14 mouse cellular contexts compared by ENCODE assay signal in genomic region chr6:28783082-28783647, GRCm38 (mm10). TPM values are rescaled to one million over a fixed set of nuclear protein-coding genes. Genes with fewer than 3 reads are reported as not detected.
DNase-seq lines count a peak whose midpoint lies in the region; ATAC-seq lines count a peak whose summit lies in the region.
"Had no signal": no experiment of that assay in that cellular context is flagged by ENCODE, and none has a peak within 500 bp of the region (broad histone marks: within the 10 kb centered on the region; RNA-seq: fewer than 3 reads in every experiment).

No protein-coding gene starts in this region.

- H3K4me2 ChIP-seq in heart, embryonic 15.5 days, result no peak overlapping the region
- no peak overlapping the region for H3K4me2 ChIP-seq in forebrain, embryonic 15.5 days (replicated peaks)
- no peak overlapping the region for H3K4me2 ChIP-seq in midbrain, embryonic 14.5 days (ENCODE audit: low read length)
- H3K4me2 ChIP-seq: limb, embryonic 15.5 days had no signal

- no peaks in the 10 kb centered on the region for H3K9me3 ChIP-seq in heart, embryonic 15.5 days (replicated peaks)
- no peaks in the 10 kb centered on the region for H3K9me3 ChIP-seq in forebrain, embryonic 15.5 days
- no peaks in the 10 kb centered on the region for H3K9me3 ChIP-seq in midbrain, embryonic 14.5 days (ENCODE audit: control insufficient read depth, low read length)
- H3K9me3 ChIP-seq: limb, embryonic 15.5 days had no signal

- 76% methylated on average over 4 of the region's 4 CpGs for WGBS in heart, embryonic 15.5 days
- 39% methylated on average over 4 of the region's 4 CpGs for WGBS in forebrain, embryonic 15.5 days
- 35% methylated on average over 4 of the region's 4 CpGs for WGBS in midbrain, embryonic 14.5 days

- peaks cover 37% of the 10 kb centered on the region for H3K4me1 ChIP-seq in heart, embryonic 15.5 days (replicated peaks)
- peaks cover 6% of the 10 kb centered on the region; the same call in 1 of the 2 replicates for H3K4me1 ChIP-seq in forebrain, embryonic 15.5 days
- peaks cover 12% of the 10 kb centered on the region; the same call in 1 of the 2 replicates for H3K4me1 ChIP-seq in midbrain, embryonic 14.5 days (ENCODE audit: control insufficient read depth, insufficient read depth, low read length)

- H3K27ac ChIP-seq in heart, embryonic 15.5 days, result no peak overlapping the region
- H3K27ac ChIP-seq in forebrain, embryonic 15.5 days (replicated peaks), result no peak overlapping the region
- 0 out of 2 replicates have a peak overlapping the region, but pooled peaks have one; percentile 20 for H3K27ac ChIP-seq in midbrain, embryonic 14.5 days (replicated peaks; ENCODE audit: low read depth, low read length)
- H3K27ac ChIP-seq: limb, embryonic 15.5 days had no signal

- H3K36me3 ChIP-seq in heart, embryonic 15.5 days, result no peaks in the 10 kb centered on the region
- H3K36me3 ChIP-seq in forebrain, embryonic 15.5 days, result no peaks in the 10 kb centered on the region
- no peaks in the 10 kb centered on the region for H3K36me3 ChIP-seq in midbrain, embryonic 14.5 days (ENCODE audit: control insufficient read depth, insufficient read depth, low read length)
- H3K36me3 ChIP-seq: limb, embryonic 15.5 days had no signal

- ATAC-seq in heart, embryonic 15.5 days (replicated peaks; ENCODE audit: insufficient number of reproducible peaks, insufficient read depth, low FRiP score, low read depth), result 0 out of 2 replicates have a peak, but pooled peaks have one; percentile 27
- ATAC-seq in forebrain, embryonic 15.5 days (replicated peaks), result 0 out of 2 replicates have a peak, but pooled peaks have one; percentile 38
- no peak for ATAC-seq in midbrain, embryonic 14.5 days (ENCODE audit: low FRiP score, low TSS enrichment)
- ATAC-seq: intestine, embryonic 16.5 days had no signal

- H3K9ac ChIP-seq in heart, embryonic 15.5 days, result no peak overlapping the region
- no peak overlapping the region for H3K9ac ChIP-seq in forebrain, embryonic 15.5 days (replicated peaks)
- H3K9ac ChIP-seq in midbrain, embryonic 14.5 days (replicated peaks; ENCODE audit: low read length), result no peak overlapping the region
- H3K9ac ChIP-seq: limb, embryonic 15.5 days had no signal

- no peaks in the 10 kb centered on the region for H3K27me3 ChIP-seq in heart, embryonic 15.5 days
- no peaks in the 10 kb centered on the region for H3K27me3 ChIP-seq in forebrain, embryonic 15.5 days
- H3K27me3 ChIP-seq in midbrain, embryonic 14.5 days (ENCODE audit: control insufficient read depth, insufficient read depth, low read length), result no peaks in the 10 kb centered on the region
- H3K27me3 ChIP-seq: CH12.LX; limb, embryonic 15.5 days had no signal

- no peak for DNase-seq in heart, adult 9 months (ENCODE audit: low spot score in 2 of 2)
- DNase-seq in embryo, embryonic 10.5 days (ENCODE audit: low spot score), result peak; percentile 48
- no peak for DNase-seq in midbrain, embryonic 14.5 days
- no peak for DNase-seq in right cerebral cortex, postnatal 14 days
- no peak for DNase-seq in lung, postnatal 14 days
- DNase-seq: cerebellum, adult 2 months; kidney, postnatal 25 days; right cerebral cortex, postnatal 25 days; thymus, postnatal 36 days had no signal

- no peak overlapping the region for H3K4me3 ChIP-seq in heart, embryonic 15.5 days
- H3K4me3 ChIP-seq in forebrain, embryonic 15.5 days, result no peak overlapping the region
- no peak overlapping the region for H3K4me3 ChIP-seq in midbrain, embryonic 14.5 days (replicated peaks; ENCODE audit: low read depth, low read length)
- H3K4me3 ChIP-seq: limb, embryonic 15.5 days had no signal

RNA-seq across cellular contexts. Expression of gene Lrrc4, which starts 48.4 kb away (rescaled TPM):
- polyA plus RNA-seq in heart, embryonic 15.5 days (2015; fragmentation: Nextera tagmentation; extraction: Ambion mirVana), result 0.30 and 0.51 TPM in 2 replicates
- 6.4 and 6.5 TPM in 2 replicates for polyA plus RNA-seq in forebrain, embryonic 15.5 days (2015; fragmentation: Nextera tagmentation; extraction: Ambion mirVana)
- 7.5 and 8.3 TPM in 2 replicates for polyA plus RNA-seq in midbrain, embryonic 14.5 days (2014; fragmentation: Nextera tagmentation; extraction: Ambion mirVana)
